Comparison of ENCODE assay signal across 8 mouse cellular contexts in genomic region chr13:74025151-74026081, GRCm38 (mm10). TPM values are rescaled to one million over a fixed set of nuclear protein-coding genes. Genes with fewer than 3 reads are reported as not detected.
A peak's percentile ranks its signal among the peaks of the same experiment; 100 is the strongest.
DNase-seq lines count a peak whose midpoint lies in the region; ATAC-seq and TF ChIP-seq lines count a peak whose summit lies in the region.

No protein-coding gene starts in this region.

- peaks cover 14% of the 10 kb centered on the region for H3K36me3 ChIP-seq in hindbrain, embryonic 13.5 days
- no peaks in the 10 kb centered on the region for H3K36me3 ChIP-seq in hindbrain, embryonic 11.5 days (ENCODE audit: control insufficient read depth, insufficient read depth, low read length)
- H3K36me3 ChIP-seq in CH12.LX (replicated peaks in 1 of 2; ENCODE audit: control insufficient read depth in 1 of 2, insufficient read depth in 1 of 2, low read length in 1 of 2), result no peaks in the 10 kb centered on the region
- H3K36me3 ChIP-seq in hindbrain, embryonic 14.5 days (replicated peaks; ENCODE audit: control insufficient read depth, insufficient read depth), result 0 out of 2 replicates have a peak, but pooled peaks cover 4% of the 10 kb centered on the region
- H3K36me3 ChIP-seq in lung, postnatal 0 days (ENCODE audit: insufficient read depth, low read length), result no peaks in the 10 kb centered on the region

- TF ChIP-seq CTCF in CH12.LX (conservative IDR thresholded peaks at IDR 0.05 in 1 of 2, IDR thresholded peaks at IDR 0.05 in 1 of 2; ENCODE audit: low read depth in 2 of 2, low read length in 2 of 2), result no peak
- no peak for TF ChIP-seq CTCF in lung, postnatal 0 days (IDR thresholded peaks at IDR 0.05)

- no peaks in the 10 kb centered on the region for H3K9me3 ChIP-seq in hindbrain, embryonic 13.5 days
- H3K9me3 ChIP-seq in hindbrain, embryonic 11.5 days (ENCODE audit: control insufficient read depth, low read length), result no peaks in the 10 kb centered on the region
- H3K9me3 ChIP-seq in CH12.LX (replicated peaks; ENCODE audit: low read length), result no peaks in the 10 kb centered on the region
- H3K9me3 ChIP-seq in hindbrain, embryonic 14.5 days (ENCODE audit: control insufficient read depth, low read length), result no peaks in the 10 kb centered on the region
- H3K9me3 ChIP-seq in lung, postnatal 0 days (ENCODE audit: low read length), result no peaks in the 10 kb centered on the region

- ATAC-seq in hindbrain, embryonic 13.5 days (ENCODE audit: low FRiP score), result 0 out of 2 replicates have a peak, but pooled peaks have one; percentile 29
- no peak for ATAC-seq in hindbrain, embryonic 11.5 days (ENCODE audit: low FRiP score)
- ATAC-seq in common myeloid progenitor, adult 5-6 weeks (replicated peaks; ENCODE audit: low read depth, poor library complexity, severe bottlenecking), result 0 out of 2 replicates have a peak, but pooled peaks have one; percentile 10
- ATAC-seq in hindbrain, embryonic 14.5 days (ENCODE audit: low FRiP score), result peak; percentile 31; the same call in 1 of the 2 replicates
- ATAC-seq in lung, postnatal 0 days, result peak; percentile 55
- no peak for ATAC-seq in megakaryocyte, adult 5-6 weeks (ENCODE audit: poor library complexity, severe bottlenecking)

- no peak for DNase-seq in hindbrain, embryonic 11.5 days (ENCODE audit: low spot score)
- DNase-seq in CH12.LX (ENCODE audit: extremely low read depth), result no peak
- no peak for DNase-seq in hindbrain, embryonic 14.5 days (ENCODE audit: low spot score)
- peak; percentile 64 for DNase-seq in lung, postnatal 0 days (ENCODE audit: low spot score)
- no peak for DNase-seq in thymus, postnatal 14 days

- in situ Hi-C loops in CH12.LX (cut with MboI; ENCODE audit: low pct_ligation_motif_present, low pct_unique_long_range_greater_than_20kb, low sequenced_read_pairs), result loop anchor here (5.0 kb wide), 1 partner anchor 53 kb away; no protein-coding TSS in a partner anchor

- TF ChIP-seq POLR2A in CH12.LX (IDR thresholded peaks at IDR 0.05; ENCODE audit: low read depth, low read length), result no peak

- WGBS in hindbrain, embryonic 13.5 days, result 64% methylated on average over 4 of the region's 4 CpGs
- 67% methylated on average over 4 of the region's 4 CpGs for WGBS in hindbrain, embryonic 11.5 days
- WGBS in hindbrain, embryonic 14.5 days, result 66% methylated on average over 4 of the region's 4 CpGs
- WGBS in lung, postnatal 0 days, result 36% methylated on average over 4 of the region's 4 CpGs

- H3K27ac ChIP-seq in hindbrain, embryonic 13.5 days, result 0 out of 2 replicates have a peak overlapping the region, but pooled peaks have one; percentile 5
- no peak overlapping the region for H3K27ac ChIP-seq in hindbrain, embryonic 11.5 days (ENCODE audit: low read depth, low read length)
- H3K27ac ChIP-seq in CH12.LX (ENCODE audit: insufficient read depth, low read depth), result no peak overlapping the region
- no peak overlapping the region for H3K27ac ChIP-seq in hindbrain, embryonic 14.5 days
- H3K27ac ChIP-seq in lung, postnatal 0 days (ENCODE audit: low read length), result no peak overlapping the region

- TF ChIP-seq EP300 in CH12.LX (IDR thresholded peaks at IDR 0.05; ENCODE audit: low read length), result no peak
- peak; percentile 45; the same call in 1 of the 2 replicates for TF ChIP-seq EP300 in lung, postnatal 0 days (IDR thresholded peaks at IDR 0.05)

- no peaks in the 10 kb centered on the region for H3K79me2 ChIP-seq in CH12.LX (replicated peaks; ENCODE audit: control insufficient read depth, extremely low read depth, insufficient read depth, poor library complexity, severe bottlenecking)

- no peak overlapping the region for H3K4me3 ChIP-seq in hindbrain, embryonic 13.5 days
- H3K4me3 ChIP-seq in hindbrain, embryonic 11.5 days (ENCODE audit: low read depth, low read length), result no peak overlapping the region
- no peak overlapping the region for H3K4me3 ChIP-seq in CH12.LX (replicated peaks in 1 of 3; ENCODE audit: low read depth in 2 of 3, low read length in 2 of 3, poor library complexity in 1 of 3)
- H3K4me3 ChIP-seq in hindbrain, embryonic 14.5 days (replicated peaks; ENCODE audit: low read length), result no peak overlapping the region
- no peak overlapping the region for H3K4me3 ChIP-seq in lung, postnatal 0 days (ENCODE audit: low read depth, low read length)

- no peaks in the 10 kb centered on the region for H3K27me3 ChIP-seq in hindbrain, embryonic 13.5 days
- H3K27me3 ChIP-seq in hindbrain, embryonic 11.5 days (ENCODE audit: control insufficient read depth, insufficient read depth, low read length), result no peaks in the 10 kb centered on the region
- H3K27me3 ChIP-seq in CH12.LX (replicated peaks), result no peaks in the 10 kb centered on the region
- no peaks in the 10 kb centered on the region for H3K27me3 ChIP-seq in hindbrain, embryonic 14.5 days (ENCODE audit: control insufficient read depth, insufficient read depth, low read length)
- no peaks in the 10 kb centered on the region for H3K27me3 ChIP-seq in lung, postnatal 0 days (replicated peaks; ENCODE audit: insufficient read depth, low read length)

- H3K4me1 ChIP-seq in hindbrain, embryonic 13.5 days (replicated peaks), result peaks cover 14% of the 10 kb centered on the region
- no peaks in the 10 kb centered on the region for H3K4me1 ChIP-seq in hindbrain, embryonic 11.5 days (replicated peaks; ENCODE audit: control insufficient read depth, insufficient read depth, low read length)
- peaks cover 4 to 20% of the 10 kb centered on the region in 2 experiments; a peak in 3 of 4 replicates for H3K4me1 ChIP-seq in CH12.LX (ENCODE audit: control insufficient read depth in 1 of 2, insufficient read depth in 2 of 2)
- H3K4me1 ChIP-seq in hindbrain, embryonic 14.5 days (replicated peaks; ENCODE audit: control insufficient read depth, insufficient read depth, low read length), result 0 out of 2 replicates have a peak, but pooled peaks cover 4% of the 10 kb centered on the region
- H3K4me1 ChIP-seq in lung, postnatal 0 days (ENCODE audit: insufficient read depth, low read depth, low read length), result no peaks in the 10 kb centered on the region

- dilution Hi-C loops in CH12.LX (cut with MboI; ENCODE audit: extremely low pct_ligation_motif_present, extremely low pct_unique_long_range_greater_than_20kb, low sequenced_read_pairs), result no loop called here

- no peak overlapping the region for H3K4me2 ChIP-seq in hindbrain, embryonic 13.5 days
- no peak overlapping the region for H3K4me2 ChIP-seq in hindbrain, embryonic 11.5 days (replicated peaks; ENCODE audit: low read depth, low read length)
- no peak overlapping the region for H3K4me2 ChIP-seq in CH12.LX (ENCODE audit: insufficient read depth, low read depth, poor library complexity, severe bottlenecking)
- H3K4me2 ChIP-seq in hindbrain, embryonic 14.5 days (replicated peaks), result no peak overlapping the region
- no peak overlapping the region for H3K4me2 ChIP-seq in lung, postnatal 0 days (replicated peaks; ENCODE audit: low read depth, low read length)

- TF ChIP-seq RAD21 in CH12.LX (IDR thresholded peaks at IDR 0.05; ENCODE audit: low read depth, low read length), result no peak

- no peak overlapping the region for H3K9ac ChIP-seq in hindbrain, embryonic 13.5 days
- no peak overlapping the region for H3K9ac ChIP-seq in hindbrain, embryonic 11.5 days (ENCODE audit: low read depth, low read length)
- H3K9ac ChIP-seq in CH12.LX (ENCODE audit: insufficient read depth, low read depth), result no peak overlapping the region
- no peak overlapping the region for H3K9ac ChIP-seq in hindbrain, embryonic 14.5 days
- H3K9ac ChIP-seq in lung, postnatal 0 days (replicated peaks; ENCODE audit: low read depth), result no peak overlapping the region

TF ChIP-seq in CH12.LX, 34 proteins besides CTCF, POLR2A, EP300 and RAD21:
- TF ChIP-seq ZC3H11A (IDR thresholded peaks at IDR 0.05; ENCODE audit: low read depth, low read length) (no peak), IRF4 (IDR thresholded peaks at IDR 0.05; ENCODE audit: low read depth, low read length) (no peak), MEF2A (IDR thresholded peaks at IDR 0.05; ENCODE audit: borderline replicate concordance, low read depth, low read length) (no peak), USF1 (IDR thresholded peaks at IDR 0.05; ENCODE audit: low read depth, low read length) (no peak), KAT2A (IDR thresholded peaks at IDR 0.05; ENCODE audit: insufficient replicate concordance, low read length) (no peak), ZNF384 (IDR thresholded peaks at IDR 0.05; ENCODE audit: low read depth, low read length) (0 out of 2 replicates have a peak, but pooled peaks have one; percentile 13)

RNA-seq across cellular contexts. Expression of gene Tppp, which starts 16.2 kb away (rescaled TPM):
- 7.3 and 8.2 TPM in 2 replicates for polyA plus RNA-seq in hindbrain, embryonic 13.5 days (2015; fragmentation: Nextera tagmentation; extraction: Ambion mirVana)
- 4.0 and 4.9 TPM in 2 replicates for polyA plus RNA-seq in hindbrain, embryonic 11.5 days (2014; fragmentation: Nextera tagmentation; extraction: Ambion mirVana)
- 0.04 and 0.08 TPM in 2 replicates for total RNA-seq in CH12.LX (2012; rRNA removed)
- total RNA-seq in CH12.LX (2014; rRNA removed), result 0.05 and 0.11 TPM in 2 replicates
- not detected in 2 replicates for polyA plus RNA-seq in CH12.LX (2012; ENCODE audit: insufficient read length, low read depth)
- total RNA-seq in common myeloid progenitor, adult 5-6 weeks (2017), result not detected in 2 replicates
- polyA plus RNA-seq in hindbrain, embryonic 14.5 days (2014; fragmentation: Nextera tagmentation; extraction: Ambion mirVana), result 13.4 and 15.7 TPM in 2 replicates
- 3.9 and 5.1 TPM in 2 replicates for polyA plus RNA-seq in lung, postnatal 0 days (2015; fragmentation: Nextera tagmentation; extraction: Ambion mirVana)
- 0.05 and 0.16 TPM in 2 replicates for total RNA-seq in megakaryocyte, adult 5-6 weeks (2015)
- total RNA-seq in megakaryocyte, adult 5-6 weeks (2017), result 0.08 and 0.51 TPM in 2 replicates

RNA-seq across cellular contexts. Expression of gene Cep72, which starts 36.7 kb away (rescaled TPM):
- polyA plus RNA-seq in hindbrain, embryonic 13.5 days (2015; fragmentation: Nextera tagmentation; extraction: Ambion mirVana), result 10.0 and 12.0 TPM in 2 replicates
- 18.3 and 20.3 TPM in 2 replicates for polyA plus RNA-seq in hindbrain, embryonic 11.5 days (2014; fragmentation: Nextera tagmentation; extraction: Ambion mirVana)
- total RNA-seq in CH12.LX (2012; rRNA removed) (5.4 and 7.3 TPM in 2 replicates), CH12.LX (2014; rRNA removed) (13.1 and 15.1 TPM in 2 replicates)
- 9.3 and 14.0 TPM in 2 replicates for polyA plus RNA-seq in CH12.LX (2012; ENCODE audit: insufficient read length, low read depth)
- total RNA-seq in common myeloid progenitor, adult 5-6 weeks (2017), result 11.8 and 14.5 TPM in 2 replicates
- 7.5 and 9.3 TPM in 2 replicates for polyA plus RNA-seq in hindbrain, embryonic 14.5 days (2014; fragmentation: Nextera tagmentation; extraction: Ambion mirVana)
- 3.9 and 4.4 TPM in 2 replicates for polyA plus RNA-seq in lung, postnatal 0 days (2015; fragmentation: Nextera tagmentation; extraction: Ambion mirVana)
- total RNA-seq in megakaryocyte, adult 5-6 weeks (2015), result 7.6 and 8.2 TPM in 2 replicates
- 8.9 and 15.7 TPM in 2 replicates for total RNA-seq in megakaryocyte, adult 5-6 weeks (2017)

Comparison
In these comparisons a context has a peak if more than half of its experiments do, and no peak if none do; other contexts are left out.
1. ATAC-seq: peak in hindbrain, embryonic 13.5 days (single experiment), common myeloid progenitor, adult 5-6 weeks (single experiment), hindbrain, embryonic 14.5 days (single experiment) and lung, postnatal 0 days (single experiment); none in hindbrain, embryonic 11.5 days (single experiment) and megakaryocyte, adult 5-6 weeks (single experiment).